Mouse (Mus musculus): ENCODE results near the gene Stac3.

DNA sequence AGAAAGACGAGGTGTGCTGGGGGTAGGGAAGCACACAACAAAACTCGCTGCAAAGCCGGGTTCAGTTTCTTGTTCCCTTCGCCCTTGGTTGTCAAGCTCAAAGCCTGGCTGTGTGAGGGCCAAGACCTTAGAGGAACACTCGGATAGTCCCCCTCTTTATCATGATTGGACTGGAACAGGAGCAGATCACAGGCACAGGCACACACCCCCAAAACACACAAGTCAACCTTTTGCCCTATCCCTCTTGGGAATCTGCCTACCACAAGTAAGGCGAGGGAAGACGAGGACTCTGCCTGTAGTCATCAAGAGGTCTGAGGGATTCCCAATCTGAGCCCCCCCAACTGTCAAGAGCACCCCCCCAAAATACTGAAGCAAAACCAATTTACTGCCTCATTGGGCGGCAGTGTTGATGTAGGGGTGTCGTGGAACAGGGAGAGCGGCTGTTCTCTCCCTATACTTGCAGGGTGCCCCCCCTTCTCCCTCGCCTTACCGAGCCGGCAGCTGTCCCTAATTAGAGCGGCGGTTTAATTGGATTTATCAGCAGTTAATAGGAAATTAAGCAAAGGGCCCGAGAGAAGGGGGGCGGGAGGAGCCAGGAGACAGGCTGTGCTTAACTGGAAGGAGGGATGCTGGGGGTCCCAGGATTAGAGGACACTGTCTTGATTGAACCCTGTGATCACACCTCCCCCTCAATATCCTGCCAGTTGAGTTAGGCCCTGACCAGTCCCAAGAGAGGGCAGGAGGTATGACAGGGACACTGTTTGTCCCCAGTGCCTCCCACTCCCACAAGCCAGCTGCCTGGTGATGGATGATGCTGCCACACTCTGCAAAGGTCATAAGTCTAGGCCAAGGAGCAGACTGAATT, 8.6 kb downstream of the Stac3 start:
- no peak for TF ChIP-seq CTCF (IDR thresholded peaks at IDR 0.05; ENCODE audit: borderline replicate concordance, insufficient read depth, low read depth, low read length)
- TF ChIP-seq POLR2A (IDR thresholded peaks at IDR 0.05; ENCODE audit: borderline replicate concordance, insufficient read depth, low read length) = peak; percentile 40; the same call in 1 of the 2 replicates
